Mouse (Mus musculus) midbrain, postnatal 0 days (tissue): Measurements from ENCODE around the gene Lgals3bp. TPM values are rescaled to one million over a fixed set of nuclear protein-coding genes. Genes with fewer than 3 reads are reported as not detected.
A peak's percentile ranks its signal among the peaks of the same experiment; 100 is the strongest.

Experiments
- ATAC-seq: fragments of 200-750 bp; cut with Nextera tagmentation; 2 replicates; pipeline ENCODE4 v1.8.0; 2017; ENCODE audit warnings: moderate number of reproducible peaks, mild to moderate bottlenecking, moderate TSS enrichment, moderate library complexity; ENCODE audit not compliant: low FRiP score
- DNase-seq: peaks from one replicate; pipeline ENCODE4 v3.0.0-alpha.2; 2015; ENCODE audit warnings: low spot score
- H3K27ac ChIP-seq: fragments of 300-500 bp; sonication (generic); 2 replicates; pipeline ENCODE4 v1.5.1; 2014; ENCODE audit warnings: low read depth, mild to moderate bottlenecking, low read length, mixed read lengths
- H3K27me3 ChIP-seq: fragments of 300-500 bp; sonication (generic); 2 replicates; pipeline ENCODE4 v1.6.1; 2014; ENCODE audit warnings: low read length, control low read depth, mixed read lengths; ENCODE audit not compliant: insufficient read depth
- H3K36me3 ChIP-seq: fragments of 300-500 bp; sonication (generic); 2 replicates; pipeline ENCODE4 v1.6.1; 2014; ENCODE audit warnings: low read length, control low read depth, mixed read lengths; ENCODE audit not compliant: insufficient read depth
- H3K4me1 ChIP-seq: fragments of 300-500 bp; sonication (generic); 2 replicates; pipeline ENCODE4 v1.6.1; 2014; ENCODE audit warnings: mild to moderate bottlenecking, control low read depth, antibody characterized with exemption, low read length, mixed read lengths; ENCODE audit not compliant: insufficient read depth
- H3K4me2 ChIP-seq: fragments of 300-500 bp; sonication (generic); 2 replicates; pipeline ENCODE4 v1.6.1; 2014; ENCODE audit warnings: low read depth, mild to moderate bottlenecking, low read length, mixed read lengths; ENCODE audit not compliant: poor library complexity, severe bottlenecking
- H3K4me3 ChIP-seq: fragments of 300-500 bp; sonication (generic); 2 replicates; pipeline ENCODE4 v1.5.1; 2014; ENCODE audit warnings: low read depth, mild to moderate bottlenecking, low read length, moderate library complexity
- H3K9ac ChIP-seq: fragments of 300-500 bp; sonication (generic); replicated peaks from 2 replicates; pipeline ENCODE4 v1.6.1; 2014; ENCODE audit warnings: mild to moderate bottlenecking, low read length, moderate library complexity, mixed read lengths; ENCODE audit not compliant: poor library complexity, severe bottlenecking
- H3K9me3 ChIP-seq: fragments of 300-500 bp; sonication (generic); 2 replicates; pipeline ENCODE4 v1.6.1; 2016; ENCODE audit warnings: low read length, control low read depth
- CTCF ChIP-seq: IDR thresholded peaks from 2 replicates; pipeline ENCODE4 v1.5.1; 2016; ENCODE audit warnings: antibody characterized with exemption, mild to moderate bottlenecking
- whole genome bisulfite sequencing: fragments of 180-500 bp; shearing (Covaris S2); extraction: QIAGEN DNeasy Blood & Tissue Kit; methylation state at CpG from one replicate; pipeline ENCODE4 v1.1.7; 2014; 5-methylcytosine and 5-hydroxymethylcytosine counted together
- polyA plus RNA-seq: library from polyadenylated mRNA; unstranded; fragments of >200 nt; fragmentation: Nextera tagmentation; extraction: Ambion mirVana; gene quantifications from 2 replicates; pipeline ENCODE4 v1.2.1, GENCODE M21; 2015
- total RNA-seq: library from RNA; depleted of rRNA; stranded (reverse); fragments of >200 nt; gene quantifications from 2 replicates; pipeline ENCODE4 v1.2.3, GENCODE M21; 2014

Gene Lgals3bp
- total and polyA plus RNA-seq, 2 experiments from 2014 or later, result 14.2 to 17.4 TPM

GRCm38 (mm10) chr11:118427266-118427779 lies 25.4 kb upstream of the Lgals3bp start:
- H3K36me3 ChIP-seq, result no peaks in the 10 kb centered on the region
- H3K9me3 ChIP-seq, result no peaks in the 10 kb centered on the region
- DNase-seq (no peak), ATAC-seq (no peak)
- H3K27ac ChIP-seq, result 0 out of 2 replicates have a peak overlapping the region, but pooled peaks have one; percentile 18
- H3K4me1 ChIP-seq, result peaks cover 10% of the 10 kb centered on the region
- no peaks in the 10 kb centered on the region for H3K27me3 ChIP-seq
- H3K4me3 ChIP-seq, result no peak overlapping the region; the same call in 1 of the 2 replicates
- 68% methylated on average over 3 of the region's 3 CpGs for WGBS
- TF ChIP-seq CTCF, result no peak
- peak overlapping the region; percentile 42 for H3K4me2 ChIP-seq
- H3K9ac ChIP-seq, result no peak overlapping the region

- TF ChIP-seq CTCF, result no peak
- H3K4me1 ChIP-seq, result peaks cover 10% of the 10 kb centered on the region
- 81% methylated on average over 5 of the region's 5 CpGs for WGBS
- ATAC-seq (no peak), DNase-seq (no peak)
- H3K36me3 ChIP-seq, result no peaks in the 10 kb centered on the region
- no peak overlapping the region for H3K9ac ChIP-seq
- no peak overlapping the region for H3K4me3 ChIP-seq
- H3K4me2 ChIP-seq, result no peak overlapping the region
- H3K27me3 ChIP-seq, result no peaks in the 10 kb centered on the region
- H3K9me3 ChIP-seq, result no peaks in the 10 kb centered on the region
- H3K27ac ChIP-seq, result no peak overlapping the region
Measured at GRCm38 (mm10) chr11:118426765-118427164, 24.9 kb upstream of the Lgals3bp start.

- Histone ChIP-seq H3K4me1 (peaks cover 10% of the 10 kb centered on the region), H3K9ac (no peak overlapping the region), H3K4me3 (no peak overlapping the region), H3K27me3 (no peaks in the 10 kb centered on the region), H3K27ac (no peak overlapping the region), H3K36me3 (no peaks in the 10 kb centered on the region), H3K4me2 (no peak overlapping the region), H3K9me3 (no peaks in the 10 kb centered on the region)
- no peak for TF ChIP-seq CTCF
- no peak for DNase-seq
- WGBS, result 67% methylated on average over 13 of the region's 13 CpGs
- ATAC-seq, result no peak
Measured at GRCm38 (mm10) chr11:118424621-118425335, 22.9 kb upstream of the Lgals3bp start.

GRCm38 (mm10) chr11:118423266-118423971 lies 21.5 kb upstream of the Lgals3bp start:
- peak; percentile 94 for DNase-seq
- Histone ChIP-seq H3K4me3 (no peak overlapping the region), H3K27ac (no peak overlapping the region), H3K4me2 (peak overlapping the region; percentile 30; the same call in 1 of the 2 replicates), H3K9ac (peak overlapping the region; percentile 52), H3K27me3 (no peaks in the 10 kb centered on the region), H3K36me3 (no peaks in the 10 kb centered on the region), H3K4me1 (peaks cover 7% of the 10 kb centered on the region), H3K9me3 (no peaks in the 10 kb centered on the region)
- no peak for ATAC-seq
- peak; percentile 92 for TF ChIP-seq CTCF
- WGBS, result 4% methylated on average over 18 of the region's 18 CpGs

- H3K4me1 ChIP-seq, result peaks cover 13% of the 10 kb centered on the region
- H3K4me2 ChIP-seq, result no peak overlapping the region
- H3K9ac ChIP-seq, result no peak overlapping the region
- 78% methylated on average over 7 of the region's 7 CpGs for WGBS
- ATAC-seq (no peak), DNase-seq (no peak)
- H3K4me3 ChIP-seq, result no peak overlapping the region
- no peaks in the 10 kb centered on the region for H3K27me3 ChIP-seq
- no peak overlapping the region for H3K27ac ChIP-seq
- no peak for TF ChIP-seq CTCF
- no peaks in the 10 kb centered on the region for H3K36me3 ChIP-seq
- no peaks in the 10 kb centered on the region for H3K9me3 ChIP-seq
Measured at GRCm38 (mm10) chr11:118420261-118420660, 18.4 kb upstream of the Lgals3bp start.
